ENCODE assay signal across 21 mouse cellular contexts in the genomic region with DNA sequence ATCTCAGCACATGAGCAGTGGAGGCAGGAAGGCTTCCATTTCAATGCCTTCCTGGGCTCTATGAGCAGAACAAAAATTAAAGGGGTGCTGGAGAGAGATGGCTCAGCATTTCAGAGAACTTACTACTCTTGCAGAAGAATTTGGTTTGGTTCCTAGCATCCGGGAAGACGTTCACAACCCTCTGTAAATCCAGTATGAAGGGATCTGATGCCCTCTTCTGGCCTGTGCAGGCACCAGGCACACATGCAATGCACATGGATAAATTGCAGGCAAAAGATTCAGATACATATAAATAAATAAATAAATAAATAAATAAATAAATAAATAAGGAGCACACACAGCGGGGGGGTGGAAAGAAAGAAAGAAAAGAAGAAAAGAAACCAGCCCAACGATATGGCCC. TPM values are rescaled to one million over a fixed set of nuclear protein-coding genes. Genes with fewer than 3 reads are reported as not detected.
DNase-seq lines count a peak whose midpoint lies in the region; TF ChIP-seq lines count a peak whose summit lies in the region.
"Had no signal": no experiment of that assay in that cellular context is flagged by ENCODE, and none has a peak within 500 bp of the region (broad histone marks: within the 10 kb centered on the region; RNA-seq: fewer than 3 reads in every experiment).

No protein-coding gene starts in this region.

- DNase-seq in layer of hippocampus, adult 2 months (ENCODE audit: low spot score in 2 of 2): no peak
- DNase-seq in layer of hippocampus, adult 9-11 months: no peak
- no peak for DNase-seq in spleen, adult 2 months (ENCODE audit: low read depth in 1 of 2, low spot score in 2 of 2)
- no peak for DNase-seq in spleen, postnatal 10 days (ENCODE audit: low spot score in 2 of 2)
- peak; percentile 63 for DNase-seq in R1 (ENCODE audit: low read depth, low spot score)
- DNase-seq in splenic B cell, adult 2 months (ENCODE audit: low read depth, low spot score): peak; percentile 58
- DNase-seq in cerebellum, adult 11-12 months: no peak
- no peak for DNase-seq in embryo, embryonic 11 days
- DNase-seq: cerebellum, adult 8-10 months; gastrocnemius, postnatal 36 days; right cerebral cortex, postnatal 14 days; thymus, postnatal 14 days had no signal

- 61% methylated on average over 4 of the region's 4 CpGs for WGBS in spleen, adult 2 months

- no peak for TF ChIP-seq POLR2A in spleen, adult 2 months (IDR thresholded peaks at IDR 0.05; ENCODE audit: low read depth, low read length)

- no peak overlapping the region for H3K27ac ChIP-seq in layer of hippocampus, adult 2 months
- H3K27ac ChIP-seq in spleen, adult 2 months (ENCODE audit: insufficient read depth, low read length): no peak overlapping the region
- H3K27ac ChIP-seq: heart, embryonic 15.5 days; kidney, embryonic 15.5 days had no signal

- H3K4me1 ChIP-seq in spleen, adult 2 months (ENCODE audit: control insufficient read depth, insufficient read depth, insufficient read length): peaks cover 12% of the 10 kb centered on the region

- TF ChIP-seq CTCF in layer of hippocampus, adult 2 months (conservative IDR thresholded peaks at IDR 0.05): peak; percentile 56
- peak; percentile 53; the same call in 1 of the 2 replicates for TF ChIP-seq CTCF in spleen, adult 2 months (IDR thresholded peaks at IDR 0.05; ENCODE audit: extremely low read depth, insufficient read depth, insufficient read length, insufficient replicate concordance)

- H3K36me3 ChIP-seq in spleen, adult 2 months (ENCODE audit: control insufficient read depth, insufficient read depth, low read length): no peaks in the 10 kb centered on the region
- no peaks in the 10 kb centered on the region for H3K36me3 ChIP-seq in splenic B cell, adult 2 months (ENCODE audit: control insufficient read depth, insufficient read depth, low read length, poor library complexity, severe bottlenecking)
- H3K36me3 ChIP-seq: G1E; heart, embryonic 15.5 days; kidney, embryonic 15.5 days had no signal

- peaks cover 10% of the 10 kb centered on the region for H3K27me3 ChIP-seq in spleen, adult 2 months (ENCODE audit: control insufficient read depth, insufficient read depth, low read length)
- H3K27me3 ChIP-seq in splenic B cell, adult 2 months (ENCODE audit: control insufficient read depth, insufficient read depth, low read length, poor library complexity, severe bottlenecking): no peaks in the 10 kb centered on the region

- no peak overlapping the region for H3K4me3 ChIP-seq in layer of hippocampus, adult 2 months
- H3K4me3 ChIP-seq in spleen, adult 2 months (ENCODE audit: extremely low read depth, insufficient read depth, insufficient read length): no peak overlapping the region
- H3K4me3 ChIP-seq: heart, embryonic 15.5 days; kidney, embryonic 15.5 days; myocyte had no signal

RNA-seq across cellular contexts. Expression of a gene that starts 3.6 kb away (rescaled TPM):
- total RNA-seq in layer of hippocampus, adult 2 months (2021): not detected
- polyA plus RNA-seq in spleen, adult 2 months (2012; rRNA removed): 2.1 and 3.3 TPM in 2 replicates
- total RNA-seq: G1E; left cerebral cortex, postnatal 36 days had no signal
- polyA plus RNA-seq: embryonic facial prominence, embryonic 11.5 days; G1E; stomach, embryonic 14.5 days had no signal

RNA-seq across cellular contexts. Expression of a gene that starts 4.6 kb away (rescaled TPM):
- total RNA-seq in layer of hippocampus, adult 2 months (2021): 10 to 100 TPM; 15.7 to 17.1 TPM
- 335 and 437 TPM in 2 replicates for polyA plus RNA-seq in spleen, adult 2 months (2012; rRNA removed)

RNA-seq across cellular contexts. Expression of a gene that starts 6.2 kb away (rescaled TPM):
- total RNA-seq in layer of hippocampus, adult 2 months (2021): 10 to 100 TPM; 90.3 to 92.7 TPM
- 7.7 and 9.1 TPM in 2 replicates for polyA plus RNA-seq in spleen, adult 2 months (2012; rRNA removed)
- polyA plus RNA-seq: activated CD4-positive, CD25-positive, alpha-beta regulatory T cell, adult 4 months had no signal

RNA-seq across cellular contexts. Expression of a gene that starts 33.6 kb away (rescaled TPM):
- total RNA-seq in layer of hippocampus, adult 2 months (2021): 10 to 100 TPM; 12.8 to 14.1 TPM
- 1.6 and 1.9 TPM in 2 replicates for polyA plus RNA-seq in spleen, adult 2 months (2012; rRNA removed)
- polyA plus RNA-seq: embryonic facial prominence, embryonic 11.5 days; liver, embryonic 16.5 days had no signal

RNA-seq across cellular contexts. Expression of a gene that starts 48.1 kb away (rescaled TPM):
- total RNA-seq in layer of hippocampus, adult 2 months (2021): 10 to 100 TPM; 37.4 to 38.7 TPM
- 14.7 and 17.7 TPM in 2 replicates for polyA plus RNA-seq in spleen, adult 2 months (2012; rRNA removed)

Comparison
In these comparisons a context has a peak if more than half of its experiments do, and no peak if none do; other contexts are left out.
1. DNase-seq: peak in R1 (single experiment) and splenic B cell, adult 2 months (single experiment); none in layer of hippocampus, adult 2 months (0 of 2), layer of hippocampus, adult 9-11 months (single experiment), spleen, adult 2 months (0 of 2), spleen, postnatal 10 days (0 of 2), cerebellum, adult 11-12 months (single experiment) and embryo, embryonic 11 days (single experiment).